Mouse (Mus musculus) bone marrow macrophage, adult 2 months (primary cell): ENCODE data around the gene Vps18. TPM values are rescaled to one million over a fixed set of nuclear protein-coding genes. Genes with fewer than 3 reads are reported as not detected.

Experiments used
- H3K27ac ChIP-seq: 2 replicates; pipeline ENCODE4 v1.5.1; 2012; ENCODE audit warnings: low read depth, low read length; ENCODE audit not compliant: insufficient read depth
- H3K4me1 ChIP-seq: 2 replicates; pipeline ENCODE4 v1.6.1; 2012; ENCODE audit warnings: low read length; ENCODE audit not compliant: control insufficient read depth, insufficient read depth
- H3K4me3 ChIP-seq: 2 replicates; pipeline ENCODE4 v1.5.1; 2012; ENCODE audit warnings: mild to moderate bottlenecking, low read length, moderate library complexity; ENCODE audit not compliant: insufficient read depth
- CTCF ChIP-seq: IDR thresholded peaks from 2 replicates; pipeline ENCODE4 v1.5.1; 2012; ENCODE audit warnings: low read depth, mild to moderate bottlenecking, low read length, moderate library complexity
- POLR2A ChIP-seq: IDR thresholded peaks from 2 replicates; pipeline ENCODE4 v1.6.1; 2012; ENCODE audit warnings: mild to moderate bottlenecking, low read depth, low read length, borderline replicate concordance
- polyA plus RNA-seq: library from polyadenylated mRNA; stranded (reverse); fragments of >200 nt; gene quantifications from 2 replicates; pipeline ENCODE4 v1.2.4, GENCODE M21; 2012; ENCODE audit not compliant: missing spikeins, insufficient read depth, insufficient read length

Gene Vps18
- polyA plus RNA-seq, 1 experiment, result 34.1 TPM

- H3K27ac ChIP-seq, result no peak overlapping the region
- H3K4me3 ChIP-seq, result no peak overlapping the region
- TF ChIP-seq POLR2A, result no peak
- TF ChIP-seq CTCF, result no peak
- peaks cover 20% of the 10 kb centered on the region for H3K4me1 ChIP-seq
Observed at GRCm38 (mm10) chr2:119287372-119287771, 1.2 kb upstream of the Vps18 start.

GRCm38 (mm10) chr2:119289014-119289416, 475 bp downstream of the Vps18 start:
- Histone ChIP-seq H3K4me1 (peaks cover 20% of the 10 kb centered on the region), H3K27ac (peak overlapping the region; percentile 98), H3K4me3 (peak overlapping the region; percentile 79)
- TF ChIP-seq CTCF (no peak), POLR2A (no peak)

- Histone ChIP-seq H3K27ac (no peak overlapping the region), H3K4me3 (no peak overlapping the region), H3K4me1 (peaks cover 35% of the 10 kb centered on the region)
- no peak for TF ChIP-seq CTCF
- no peak for TF ChIP-seq POLR2A
Observed at GRCm38 (mm10) chr2:119292281-119292680, 3.7 kb downstream of the Vps18 start.

GRCm38 (mm10) chr2:119292852-119293251, 4.3 kb downstream of the Vps18 start:
- Histone ChIP-seq H3K27ac (no peak overlapping the region), H3K4me3 (no peak overlapping the region), H3K4me1 (peaks cover 33% of the 10 kb centered on the region)
- TF ChIP-seq CTCF (no peak), POLR2A (no peak)

- Histone ChIP-seq H3K4me1 (peaks cover 30% of the 10 kb centered on the region), H3K27ac (no peak overlapping the region), H3K4me3 (no peak overlapping the region)
- TF ChIP-seq POLR2A, result no peak
- no peak for TF ChIP-seq CTCF
Observed at GRCm38 (mm10) chr2:119293311-119293710, 4.8 kb downstream of the Vps18 start.

- TF ChIP-seq CTCF (no peak), POLR2A (no peak)
- no peak overlapping the region for H3K4me3 ChIP-seq
- H3K4me1 ChIP-seq, result peaks cover 36% of the 10 kb centered on the region
- no peak overlapping the region for H3K27ac ChIP-seq
Observed at GRCm38 (mm10) chr2:119293776-119294390, 5.3 kb downstream of the Vps18 start.

- TF ChIP-seq POLR2A (no peak), CTCF (no peak)
- no peak overlapping the region for H3K27ac ChIP-seq
- H3K4me3 ChIP-seq, result peak overlapping the region; percentile 1; the same call in 1 of the 2 replicates
- H3K4me1 ChIP-seq, result peaks cover 40% of the 10 kb centered on the region
Observed at GRCm38 (mm10) chr2:119294411-119294810, 5.9 kb downstream of the Vps18 start.

GRCm38 (mm10) chr2:119296756-119297155, 8.2 kb downstream of the Vps18 start:
- no peak overlapping the region for H3K4me3 ChIP-seq
- TF ChIP-seq POLR2A, result no peak
- no peak for TF ChIP-seq CTCF
- no peak overlapping the region for H3K27ac ChIP-seq
- H3K4me1 ChIP-seq, result peaks cover 42% of the 10 kb centered on the region

- no peak for TF ChIP-seq CTCF
- TF ChIP-seq POLR2A, result no peak
- peaks cover 42% of the 10 kb centered on the region for H3K4me1 ChIP-seq
- no peak overlapping the region for H3K4me3 ChIP-seq
- no peak overlapping the region for H3K27ac ChIP-seq
Observed at GRCm38 (mm10) chr2:119297506-119297905, 9.0 kb downstream of the Vps18 start.

GRCm38 (mm10) chr2:119298330-119298729, 9.8 kb downstream of the Vps18 start:
- H3K4me3 ChIP-seq, result no peak overlapping the region
- TF ChIP-seq CTCF (no peak), POLR2A (no peak)
- no peak overlapping the region for H3K27ac ChIP-seq
- H3K4me1 ChIP-seq, result peaks cover 42% of the 10 kb centered on the region
